In genomic region chr9:7633936-7634335, GRCm38 (mm10) we compare ENCODE assay signal across 25 mouse cellular contexts. TPM values are rescaled to one million over a fixed set of nuclear protein-coding genes. Genes with fewer than 3 reads are reported as not detected.
A peak's percentile ranks its signal among the peaks of the same experiment; 100 is the strongest.
DNase-seq lines count a peak whose midpoint lies in the region; ATAC-seq and TF ChIP-seq lines count a peak whose summit lies in the region.
"Had no signal": no experiment of that assay in that cellular context is flagged by ENCODE, and none has a peak within 500 bp of the region (broad histone marks: within the 10 kb centered on the region; RNA-seq: fewer than 3 reads in every experiment).

No protein-coding gene starts in this region.

- H3K4me3 ChIP-seq in embryonic facial prominence, embryonic 11.5 days (ENCODE audit: low read depth, low read length): no peak overlapping the region
- H3K4me3 ChIP-seq in embryonic facial prominence, embryonic 10.5 days: no peak overlapping the region
- H3K4me3 ChIP-seq in forebrain, postnatal 0 days (ENCODE audit: low read depth, low read length): no peak overlapping the region
- H3K4me3 ChIP-seq: embryonic facial prominence, embryonic 12.5 days; forebrain, embryonic 15.5 days; heart, embryonic 13.5 days; hindbrain, embryonic 12.5 days had no signal

- H3K4me2 ChIP-seq in embryonic facial prominence, embryonic 11.5 days (ENCODE audit: low read depth, low read length): no peak overlapping the region
- H3K4me2 ChIP-seq in forebrain, postnatal 0 days (ENCODE audit: low read depth): no peak overlapping the region
- H3K4me2 ChIP-seq: embryonic facial prominence, embryonic 12.5 days; forebrain, embryonic 15.5 days; heart, embryonic 13.5 days; hindbrain, embryonic 12.5 days had no signal

- peak; percentile 3 for DNase-seq in embryonic facial prominence, embryonic 11.5 days (ENCODE audit: low spot score)
- no peak for DNase-seq in embryonic facial prominence, embryonic 10.5 days (ENCODE audit: low spot score)
- DNase-seq in heart, adult 11 months: peak; percentile 8
- DNase-seq in heart, postnatal 4 days: no peak
- DNase-seq in R1 (ENCODE audit: low read depth, low spot score): peak; percentile 98
- peak; percentile 1 for DNase-seq in embryo, embryonic 9.5 days (ENCODE audit: extremely low spot score)
- no peak for DNase-seq in forebrain, postnatal 0 days
- DNase-seq in ovary, postnatal 10 days (ENCODE audit: low spot score): no peak
- DNase-seq: adrenal gland, adult 2 months; adrenal gland, postnatal 25 days; cerebellum, adult 2 months; heart, postnatal 36 days; kidney, adult 11 months; kidney, adult 9 months had no signal

- no peaks in the 10 kb centered on the region for H3K4me1 ChIP-seq in embryonic facial prominence, embryonic 11.5 days (ENCODE audit: control insufficient read depth, insufficient read depth, low read length)
- H3K4me1 ChIP-seq in embryonic facial prominence, embryonic 10.5 days: peaks cover 4% of the 10 kb centered on the region; the same call in 1 of the 2 replicates
- no peaks in the 10 kb centered on the region for H3K4me1 ChIP-seq in forebrain, postnatal 0 days (ENCODE audit: insufficient read depth)
- H3K4me1 ChIP-seq: embryonic facial prominence, embryonic 12.5 days; forebrain, embryonic 15.5 days; heart, embryonic 13.5 days; hindbrain, embryonic 12.5 days had no signal

- no peaks in the 10 kb centered on the region for H3K36me3 ChIP-seq in embryonic facial prominence, embryonic 11.5 days (replicated peaks; ENCODE audit: control insufficient read depth, insufficient read depth, low read depth, low read length)
- no peaks in the 10 kb centered on the region for H3K36me3 ChIP-seq in embryonic facial prominence, embryonic 10.5 days (replicated peaks)
- no peaks in the 10 kb centered on the region for H3K36me3 ChIP-seq in forebrain, postnatal 0 days (ENCODE audit: insufficient read depth)
- H3K36me3 ChIP-seq: embryonic facial prominence, embryonic 12.5 days; forebrain, embryonic 15.5 days; G1E; heart, embryonic 13.5 days; hindbrain, embryonic 12.5 days had no signal

- no peak overlapping the region for H3K9ac ChIP-seq in embryonic facial prominence, embryonic 11.5 days (replicated peaks; ENCODE audit: low read length)
- no peak overlapping the region for H3K9ac ChIP-seq in forebrain, postnatal 0 days
- H3K9ac ChIP-seq: embryonic facial prominence, embryonic 12.5 days; forebrain, embryonic 15.5 days; heart, embryonic 13.5 days; hindbrain, embryonic 12.5 days had no signal

- no peaks in the 10 kb centered on the region for H3K9me3 ChIP-seq in embryonic facial prominence, embryonic 11.5 days (replicated peaks; ENCODE audit: control insufficient read depth, low read length)
- no peaks in the 10 kb centered on the region for H3K9me3 ChIP-seq in embryonic facial prominence, embryonic 10.5 days
- no peaks in the 10 kb centered on the region for H3K9me3 ChIP-seq in forebrain, postnatal 0 days (ENCODE audit: low read length)
- H3K9me3 ChIP-seq: embryonic facial prominence, embryonic 12.5 days; forebrain, embryonic 15.5 days; G1E; heart, embryonic 13.5 days; hindbrain, embryonic 12.5 days had no signal

- TF ChIP-seq CTCF in forebrain, postnatal 0 days (IDR thresholded peaks at IDR 0.05; ENCODE audit: low read depth): no peak

- no peaks in the 10 kb centered on the region for H3K27me3 ChIP-seq in embryonic facial prominence, embryonic 11.5 days (ENCODE audit: control insufficient read depth, insufficient read depth, low read length)
- no peaks in the 10 kb centered on the region for H3K27me3 ChIP-seq in embryonic facial prominence, embryonic 10.5 days (replicated peaks; ENCODE audit: low read depth, poor library complexity, severe bottlenecking)
- H3K27me3 ChIP-seq in forebrain, postnatal 0 days (ENCODE audit: insufficient read depth, low read length): no peaks in the 10 kb centered on the region
- H3K27me3 ChIP-seq: embryonic facial prominence, embryonic 12.5 days; forebrain, embryonic 15.5 days; heart, embryonic 13.5 days; hindbrain, embryonic 12.5 days had no signal

- no peak for ATAC-seq in embryonic facial prominence, embryonic 11.5 days (replicated peaks; ENCODE audit: insufficient number of reproducible peaks, low FRiP score, low TSS enrichment, low read depth)
- no peak for ATAC-seq in forebrain, postnatal 0 days
- ATAC-seq: forebrain, embryonic 15.5 days; hindbrain, postnatal 0 days had no signal

- WGBS in embryonic facial prominence, embryonic 11.5 days: 15% methylated on average over 5 of the region's 5 CpGs
- 21% methylated on average over 5 of the region's 5 CpGs for WGBS in embryonic facial prominence, embryonic 10.5 days
- WGBS in forebrain, postnatal 0 days: 16% methylated on average over 5 of the region's 5 CpGs

- no peak overlapping the region for H3K27ac ChIP-seq in embryonic facial prominence, embryonic 11.5 days (replicated peaks; ENCODE audit: low read depth, low read length)
- no peak overlapping the region for H3K27ac ChIP-seq in embryonic facial prominence, embryonic 10.5 days (replicated peaks)
- H3K27ac ChIP-seq in forebrain, postnatal 0 days (ENCODE audit: low read depth, low read length): no peak overlapping the region
- H3K27ac ChIP-seq: embryonic facial prominence, embryonic 12.5 days; forebrain, embryonic 15.5 days; heart, embryonic 13.5 days; hindbrain, embryonic 12.5 days; hindbrain, postnatal 0 days had no signal

RNA-seq across cellular contexts. Expression of gene Mmp20, which starts 5.9 kb away (rescaled TPM):
- polyA plus RNA-seq in embryonic facial prominence, embryonic 11.5 days (2014; fragmentation: Nextera tagmentation; extraction: Ambion mirVana): not detected in 2 replicates
- not detected in 2 replicates for polyA plus RNA-seq in embryonic facial prominence, embryonic 10.5 days (2016; fragmentation: Nextera tagmentation; extraction: Ambion mirVana)
- not detected for total RNA-seq in heart, postnatal 4 days (2021)
- not detected in 2 replicates for total RNA-seq in forebrain, postnatal 0 days (2014; rRNA removed)
- not detected in 2 replicates for polyA plus RNA-seq in forebrain, postnatal 0 days (2015; fragmentation: Nextera tagmentation; extraction: Ambion mirVana)
- total RNA-seq: adrenal gland, adult 2 months; adrenal gland, postnatal 25 days; G1E; granulocyte monocyte progenitor cell, adult 5-6 weeks; heart, postnatal 36 days; hindbrain, postnatal 0 days had no signal
- polyA plus RNA-seq: adrenal gland, adult 2 months; C2C12; embryonic facial prominence, embryonic 12.5 days; forebrain, embryonic 11.5 days; forebrain, embryonic 15.5 days; frontal cortex, adult 2 months; G1E; heart, embryonic 13.5 days; heart, postnatal 0 days; hindbrain, embryonic 12.5 days; hindbrain, postnatal 0 days had no signal

RNA-seq across cellular contexts. Expression of gene Mmp7, which starts 58.0 kb away (rescaled TPM):
- polyA plus RNA-seq in embryonic facial prominence, embryonic 11.5 days (2014; fragmentation: Nextera tagmentation; extraction: Ambion mirVana): not detected in 2 replicates
- polyA plus RNA-seq in embryonic facial prominence, embryonic 10.5 days (2016; fragmentation: Nextera tagmentation; extraction: Ambion mirVana): not detected in 2 replicates
- total RNA-seq in heart, postnatal 4 days (2021): not detected
- total RNA-seq in forebrain, postnatal 0 days (2014; rRNA removed): not detected in 2 replicates
- polyA plus RNA-seq in forebrain, postnatal 0 days (2015; fragmentation: Nextera tagmentation; extraction: Ambion mirVana): not detected in 2 replicates
- total RNA-seq: adrenal gland, adult 2 months; adrenal gland, postnatal 25 days; G1E; granulocyte monocyte progenitor cell, adult 5-6 weeks; heart, postnatal 36 days; hindbrain, postnatal 0 days had no signal
- polyA plus RNA-seq: adrenal gland, adult 2 months; C2C12; cerebellum, adult 2 months; embryonic facial prominence, embryonic 12.5 days; forebrain, embryonic 11.5 days; forebrain, embryonic 15.5 days; frontal cortex, adult 2 months; G1E; heart, embryonic 13.5 days; heart, postnatal 0 days; hindbrain, embryonic 12.5 days; hindbrain, postnatal 0 days had no signal

Comparison
In these comparisons a context has a peak if more than half of its experiments do, and no peak if none do; other contexts are left out.
1. DNase-seq: peak in embryonic facial prominence, embryonic 11.5 days (single experiment), heart, adult 11 months (single experiment), R1 (single experiment) and embryo, embryonic 9.5 days (single experiment); none in embryonic facial prominence, embryonic 10.5 days (single experiment), heart, postnatal 4 days (single experiment), forebrain, postnatal 0 days (single experiment) and ovary, postnatal 10 days (single experiment).